Mouse (Mus musculus): ENCODE measurements around the gene Cluap1. TPM values are rescaled to one million over a fixed set of nuclear protein-coding genes. Genes with fewer than 3 reads are reported as not detected.

The Cluap1 gene
- 10.1 TPM for polyA plus RNA-seq (2012; fragmentation: generic; extraction: Trizol)

DNA sequence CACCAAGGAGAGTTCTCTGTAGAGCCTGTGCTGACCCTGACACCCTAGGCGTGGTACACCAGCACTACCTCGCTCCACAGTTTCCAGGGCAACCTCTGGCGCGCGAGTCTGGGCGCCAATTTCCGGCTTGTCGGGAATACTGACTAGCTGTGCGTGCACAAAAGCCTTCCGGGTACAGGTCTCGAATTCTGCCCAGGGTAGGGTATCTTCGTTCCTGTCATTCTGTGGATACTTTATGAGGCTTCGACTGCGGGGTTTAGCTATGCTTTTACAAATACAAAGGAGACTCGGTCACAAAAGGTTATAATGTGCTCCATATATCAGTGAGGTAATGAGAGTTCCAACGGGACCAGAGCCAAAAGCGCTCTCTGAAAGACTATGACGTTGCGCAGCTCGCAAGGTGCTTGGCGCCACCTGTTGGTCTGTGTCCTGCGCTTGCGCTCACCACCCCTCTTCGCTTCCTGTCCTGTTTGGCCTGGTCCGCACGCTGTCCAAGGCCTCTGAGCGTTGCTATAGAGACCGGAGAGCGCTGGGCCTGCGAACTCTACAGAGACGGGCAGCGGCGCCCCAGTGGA lies at the start of gene Cluap1, which contains the start of gene 1700037C18Rik:
Gene Cluap1, plus strand, starts transcription at position 265 of the 575 bp plus-strand sequence.
Gene 1700037C18Rik, minus strand, starts transcription at position 153 of the 575 bp plus-strand sequence.
- Histone ChIP-seq H3ac (ENCODE audit: control insufficient read depth, insufficient read length) (peak within 1 kb of the TSS; percentile 5), H3K79me2 (ENCODE audit: control insufficient read depth, insufficient read depth) (peaks cover 8% of the 10 kb centered on the region), H3K36me3 (ENCODE audit: control insufficient read depth, insufficient read depth) (peaks cover 7% of the 10 kb centered on the region), H3K27me3 (ENCODE audit: control insufficient read depth, insufficient read depth, insufficient read length) (no peaks in the 10 kb centered on the region), H3K4me3 (peak within 1 kb of the TSS; percentile 61), H3K4me2 (ENCODE audit: low read depth) (peak within 1 kb of the TSS; percentile 83)
- TF ChIP-seq POLR2A (IDR thresholded peaks at IDR 0.05; ENCODE audit: insufficient read length, low read depth) (peak; percentile 74), TCF12 (IDR thresholded peaks at IDR 0.05; ENCODE audit: insufficient read depth, poor library complexity, severe bottlenecking) (no peak), SRF (IDR thresholded peaks at IDR 0.05; ENCODE audit: control insufficient read depth, insufficient read length, low read depth) (peak; percentile 9), MYOD1 (IDR thresholded peaks at IDR 0.05; ENCODE audit: control insufficient read depth in 1 of 3, insufficient read length in 2 of 3, low read depth in 2 of 3) (peak in 2 of 3 experiments; percentile 70 to 80), POLR2AphosphoS2 (IDR thresholded peaks at IDR 0.05; ENCODE audit: insufficient read length, low read depth) (peak; percentile 72), MYOG (IDR thresholded peaks at IDR 0.05; ENCODE audit: control insufficient read depth in 1 of 3, insufficient read depth in 1 of 3, insufficient read length in 2 of 3, low read depth in 2 of 3) (peak in 2 of 3 experiments; percentile 48 to 75), CEBPB (IDR thresholded peaks at IDR 0.05; ENCODE audit: insufficient read depth, poor library complexity, severe bottlenecking) (no peak)

DNA sequence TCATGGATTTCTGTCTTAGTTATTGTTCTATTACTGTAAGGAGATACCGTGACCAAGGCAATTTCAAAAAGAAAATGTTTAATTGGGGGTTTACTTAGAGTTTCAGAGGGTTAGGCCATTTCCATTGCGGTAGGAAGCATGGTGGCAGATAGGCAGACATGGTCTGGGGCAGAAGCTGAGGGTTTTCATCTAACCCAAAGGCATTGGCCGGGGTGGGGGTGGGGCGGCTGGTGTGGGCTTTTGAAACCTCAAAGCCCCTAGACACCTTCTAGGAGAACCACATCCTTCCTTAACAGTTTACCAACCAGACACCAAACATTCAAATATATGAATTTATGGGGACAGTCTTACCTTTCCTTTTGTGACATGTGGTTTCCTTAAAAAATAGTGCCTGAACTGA lies 49.3 kb upstream of the Cluap1 start:
- Histone ChIP-seq H3K36me3 (ENCODE audit: control insufficient read depth, insufficient read depth) (peaks cover 23% of the 10 kb centered on the region), H3ac (ENCODE audit: control insufficient read depth, insufficient read length) (no peak overlapping the region), H3K27me3 (ENCODE audit: control insufficient read depth, insufficient read depth, insufficient read length) (no peaks in the 10 kb centered on the region), H3K4me3 (no peak overlapping the region), H3K79me2 (ENCODE audit: control insufficient read depth, insufficient read depth) (no peaks in the 10 kb centered on the region), H3K4me2 (ENCODE audit: low read depth) (no peak overlapping the region)
- TF ChIP-seq USF1 (IDR thresholded peaks at IDR 0.05; ENCODE audit: low read depth) = no peak
- TF ChIP-seq TCF12 (IDR thresholded peaks at IDR 0.05; ENCODE audit: insufficient read depth, poor library complexity, severe bottlenecking) = no peak
- TF ChIP-seq SRF (IDR thresholded peaks at IDR 0.05; ENCODE audit: control insufficient read depth, insufficient read length, low read depth) = no peak
- no peak for TF ChIP-seq MYOG (IDR thresholded peaks at IDR 0.05; ENCODE audit: control insufficient read depth in 1 of 3, insufficient read depth in 1 of 3, insufficient read length in 2 of 3, low read depth in 2 of 3)
- TF ChIP-seq MYOD1 (IDR thresholded peaks at IDR 0.05; ENCODE audit: control insufficient read depth in 1 of 3, insufficient read length in 2 of 3, low read depth in 2 of 3) = no peak
- no peak for TF ChIP-seq TCF3 (IDR thresholded peaks at IDR 0.05; ENCODE audit: insufficient read length, low read depth)
- no peak for TF ChIP-seq MAX (IDR thresholded peaks at IDR 0.05; ENCODE audit: low read depth)
- no peak for TF ChIP-seq POLR2A (IDR thresholded peaks at IDR 0.05; ENCODE audit: insufficient read length, low read depth)
- TF ChIP-seq REST (IDR thresholded peaks at IDR 0.05; ENCODE audit: insufficient read depth, insufficient read length) = no peak
- TF ChIP-seq CEBPB (IDR thresholded peaks at IDR 0.05; ENCODE audit: insufficient read depth, poor library complexity, severe bottlenecking) = no peak
- TF ChIP-seq POLR2AphosphoS2 (IDR thresholded peaks at IDR 0.05; ENCODE audit: insufficient read length, low read depth) = no peak

DNA sequence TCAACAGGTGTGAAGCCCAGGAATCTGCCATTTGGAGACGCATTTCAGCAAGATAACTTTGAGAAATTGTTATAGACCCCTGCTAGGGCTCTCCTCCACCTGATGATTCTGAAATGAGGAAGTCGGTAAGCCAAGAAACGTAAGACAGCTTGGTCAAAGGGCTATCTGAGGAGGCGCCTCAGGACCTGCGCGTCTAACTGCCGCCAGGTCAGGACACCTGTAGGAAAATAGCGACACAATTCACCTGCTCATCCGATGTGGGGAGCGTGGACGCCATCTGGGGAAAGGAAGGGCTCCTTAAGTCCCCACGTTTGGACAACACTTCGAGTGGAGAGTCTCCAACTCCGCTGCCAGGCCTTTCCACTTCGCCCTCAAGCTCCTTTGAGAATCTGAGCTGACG lies 36.8 kb upstream of the Cluap1 start:
- Histone ChIP-seq H3ac (ENCODE audit: control insufficient read depth, insufficient read length) (no peak overlapping the region), H3K36me3 (ENCODE audit: control insufficient read depth, insufficient read depth) (peaks cover 13% of the 10 kb centered on the region), H3K79me2 (ENCODE audit: control insufficient read depth, insufficient read depth) (no peaks in the 10 kb centered on the region), H3K4me2 (ENCODE audit: low read depth) (peak overlapping the region; percentile 87), H3K4me3 (peak overlapping the region; percentile 29), H3K27me3 (ENCODE audit: control insufficient read depth, insufficient read depth, insufficient read length) (no peaks in the 10 kb centered on the region)
- no peak for TF ChIP-seq POLR2A (IDR thresholded peaks at IDR 0.05; ENCODE audit: insufficient read length, low read depth)
- TF ChIP-seq MAX (IDR thresholded peaks at IDR 0.05; ENCODE audit: low read depth) = no peak
- TF ChIP-seq SRF (IDR thresholded peaks at IDR 0.05; ENCODE audit: control insufficient read depth, insufficient read length, low read depth) = no peak
- no peak for TF ChIP-seq USF1 (IDR thresholded peaks at IDR 0.05; ENCODE audit: low read depth)
- no peak for TF ChIP-seq POLR2AphosphoS2 (IDR thresholded peaks at IDR 0.05; ENCODE audit: insufficient read length, low read depth)
- TF ChIP-seq MYOG (IDR thresholded peaks at IDR 0.05; ENCODE audit: control insufficient read depth in 1 of 3, insufficient read depth in 1 of 3, insufficient read length in 2 of 3, low read depth in 2 of 3) = no peak
- no peak for TF ChIP-seq E2F4 (IDR thresholded peaks at IDR 0.05; ENCODE audit: insufficient read depth)
- no peak for TF ChIP-seq TCF3 (IDR thresholded peaks at IDR 0.05; ENCODE audit: insufficient read length, low read depth)
- no peak for TF ChIP-seq TCF12 (IDR thresholded peaks at IDR 0.05; ENCODE audit: insufficient read depth, poor library complexity, severe bottlenecking)

DNA sequence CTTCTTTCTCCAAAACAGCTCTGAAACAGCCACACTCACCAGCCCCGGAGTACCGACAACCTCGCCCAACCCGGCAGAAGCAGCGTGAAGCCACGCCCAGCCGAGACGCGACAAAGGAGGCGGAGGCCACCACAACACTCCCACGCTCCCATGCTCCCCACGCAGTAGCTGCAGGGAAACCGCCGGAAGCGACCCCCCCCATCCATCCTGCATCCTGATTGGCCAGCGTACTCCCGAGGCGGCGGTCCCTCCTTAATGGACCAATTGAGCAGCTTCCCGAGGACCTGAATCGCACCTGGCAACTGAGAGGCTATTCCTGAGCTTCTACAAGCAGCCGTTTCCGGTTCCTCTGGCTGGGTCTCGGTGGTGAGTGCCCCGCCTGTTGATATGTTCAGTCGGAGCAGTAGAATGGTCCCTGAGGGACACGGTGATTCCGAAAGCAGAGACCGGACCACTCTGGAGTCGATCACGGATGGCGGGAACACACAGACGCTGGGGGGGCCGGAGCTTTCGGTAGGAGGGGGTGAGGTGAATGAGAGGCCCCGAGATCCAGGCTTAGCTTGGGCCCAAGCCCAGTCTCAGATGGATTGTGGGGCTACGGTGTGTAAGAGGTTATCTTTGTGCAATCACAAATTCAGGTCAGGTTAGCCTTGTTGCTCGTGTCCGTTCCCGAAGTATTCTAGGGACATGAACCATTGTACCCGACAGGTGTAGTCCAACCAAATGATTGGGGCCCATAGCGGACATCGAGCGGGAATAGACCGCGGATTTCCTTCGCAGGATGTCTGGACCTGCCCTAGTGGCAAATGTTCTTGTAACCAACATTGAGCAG lies 36.2 kb upstream of the Cluap1 start, which contains the start of gene Naa60:
Gene Naa60, plus strand, starts transcription at position 160 of the 832 bp plus-strand sequence.
- Histone ChIP-seq H3K27me3 (ENCODE audit: control insufficient read depth, insufficient read depth, insufficient read length) (no peaks in the 10 kb centered on the region), H3K36me3 (ENCODE audit: control insufficient read depth, insufficient read depth) (peaks cover 13% of the 10 kb centered on the region), H3K79me2 (ENCODE audit: control insufficient read depth, insufficient read depth) (no peaks in the 10 kb centered on the region), H3K4me3 (peak within 1 kb of the TSS; percentile 29), H3K4me2 (ENCODE audit: low read depth) (peak within 1 kb of the TSS; percentile 87), H3ac (ENCODE audit: control insufficient read depth, insufficient read length) (no peak within 1 kb of the TSS)
- TF ChIP-seq POLR2AphosphoS2 (IDR thresholded peaks at IDR 0.05; ENCODE audit: insufficient read length, low read depth) (peak; percentile 53), MYOG (IDR thresholded peaks at IDR 0.05; ENCODE audit: control insufficient read depth in 1 of 3, insufficient read depth in 1 of 3, insufficient read length in 2 of 3, low read depth in 2 of 3) (no peak), CEBPB (IDR thresholded peaks at IDR 0.05; ENCODE audit: insufficient read depth, poor library complexity, severe bottlenecking) (no peak), POLR2A (IDR thresholded peaks at IDR 0.05; ENCODE audit: insufficient read length, low read depth) (peak; percentile 43), SRF (IDR thresholded peaks at IDR 0.05; ENCODE audit: control insufficient read depth, insufficient read length, low read depth) (no peak), USF1 (IDR thresholded peaks at IDR 0.05; ENCODE audit: low read depth) (no peak), MAX (IDR thresholded peaks at IDR 0.05; ENCODE audit: low read depth) (no peak), TCF3 (IDR thresholded peaks at IDR 0.05; ENCODE audit: insufficient read length, low read depth) (no peak), REST (IDR thresholded peaks at IDR 0.05; ENCODE audit: insufficient read depth, insufficient read length) (no peak), MYOD1 (IDR thresholded peaks at IDR 0.05; ENCODE audit: control insufficient read depth in 1 of 3, insufficient read length in 2 of 3, low read depth in 2 of 3) (no peak)

All from myocyte (in vitro differentiated cells).